Mouse (Mus musculus): Measurements from ENCODE around the gene Stap2. TPM values are rescaled to one million over a fixed set of nuclear protein-coding genes. Genes with fewer than 3 reads are reported as not detected.

Gene Stap2
- polyA plus RNA-seq, 1 experiment: 0.98 TPM

DNA sequence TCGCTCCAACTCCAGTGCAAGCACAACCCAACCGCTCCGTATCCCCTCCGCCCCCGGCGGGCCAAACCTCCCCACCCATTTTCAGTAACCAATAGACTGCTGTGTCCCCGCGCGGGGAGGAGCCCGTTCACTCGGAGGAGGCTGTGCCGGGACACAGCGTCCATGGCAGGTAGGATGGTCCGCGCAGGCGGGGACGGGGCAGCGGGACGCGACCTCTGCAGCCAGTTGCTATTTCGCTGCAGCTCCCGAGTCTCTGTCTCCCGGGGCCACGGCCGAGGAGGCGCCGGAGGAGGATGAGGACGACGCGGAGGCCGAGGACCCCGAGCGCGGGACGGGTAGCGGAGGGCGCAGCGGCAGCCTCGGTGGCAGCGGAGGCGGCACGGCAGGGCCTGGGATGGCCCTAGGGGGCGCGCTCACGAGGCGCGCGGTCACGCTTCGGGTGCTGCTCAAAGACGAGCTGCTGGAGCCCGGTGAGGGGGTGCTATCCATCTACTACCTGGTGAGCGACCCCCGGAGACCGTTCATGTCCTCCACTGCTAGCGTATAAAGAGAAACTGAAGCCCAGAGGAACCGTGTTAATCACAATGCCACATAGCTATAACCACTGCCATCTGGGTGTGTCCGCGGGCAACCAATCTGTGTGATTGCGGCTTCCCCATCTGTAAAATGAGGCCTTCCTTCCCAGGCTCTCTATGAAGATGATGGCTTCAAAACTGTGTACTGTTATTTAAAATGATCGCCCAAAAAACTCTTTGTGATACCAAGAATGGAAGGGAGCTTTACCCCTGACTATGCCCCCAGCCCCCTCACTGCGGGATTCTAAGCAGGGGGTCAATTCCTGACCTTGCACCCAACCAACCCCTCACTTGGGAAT lies 3.9 kb upstream of the Stap2 start:
- TF ChIP-seq POLR2A (IDR thresholded peaks at IDR 0.05; ENCODE audit: borderline replicate concordance, low read depth, low read length) (peak; percentile 76), CTCF (IDR thresholded peaks at IDR 0.05; ENCODE audit: low read depth, low read length) (no peak)
- Histone ChIP-seq H3K4me1 (ENCODE audit: control insufficient read depth, insufficient read depth, low read length) (peaks cover 7% of the 10 kb centered on the region), H3K4me3 (ENCODE audit: insufficient read depth, low read length) (peak overlapping the region; percentile 76), H3K27ac (ENCODE audit: insufficient read depth, low read depth, low read length) (peak overlapping the region; percentile 63)

DNA sequence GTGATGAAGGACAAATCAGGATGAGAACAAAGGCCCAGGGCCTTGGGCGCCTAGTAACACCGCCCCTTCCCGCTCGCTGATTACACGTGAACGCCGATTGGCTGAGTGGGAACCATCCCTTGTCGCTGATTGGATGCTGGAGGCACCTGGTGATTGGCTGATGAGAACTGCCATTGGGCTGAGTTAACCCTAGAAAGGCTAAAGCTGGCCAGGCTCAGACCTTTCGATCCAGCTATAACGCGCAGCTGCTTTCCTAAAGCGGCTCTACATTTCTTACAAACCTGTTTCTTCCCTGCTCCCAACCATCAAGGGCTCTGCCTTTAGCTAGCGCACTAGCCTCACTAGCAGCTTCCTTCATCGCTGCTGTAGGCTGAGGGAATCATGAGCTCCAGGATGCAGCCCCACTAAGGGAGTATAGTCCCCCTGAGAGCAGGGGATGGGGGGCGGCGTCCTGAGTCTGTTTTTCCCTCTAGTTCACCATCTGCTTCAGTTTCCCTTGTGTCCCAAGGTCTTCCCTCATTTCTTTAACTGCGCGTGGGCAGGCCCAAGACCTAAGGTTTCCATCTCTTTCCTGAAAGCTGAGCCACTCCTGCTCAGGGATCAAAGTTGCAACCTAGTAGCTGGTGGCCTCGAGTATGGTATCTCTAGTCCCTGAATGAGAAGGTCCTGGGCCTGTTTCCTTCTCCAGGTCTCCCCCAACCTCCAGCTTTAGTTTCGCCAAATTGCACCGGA lies 3.1 kb upstream of the Stap2 start:
- peak overlapping the region; percentile 76 for H3K4me3 ChIP-seq (ENCODE audit: insufficient read depth, low read length)
- H3K4me1 ChIP-seq (ENCODE audit: control insufficient read depth, insufficient read depth, low read length): peaks cover 7% of the 10 kb centered on the region
- peak overlapping the region; percentile 63 for H3K27ac ChIP-seq (ENCODE audit: insufficient read depth, low read depth, low read length)
- no peak for TF ChIP-seq POLR2A (IDR thresholded peaks at IDR 0.05; ENCODE audit: borderline replicate concordance, low read depth, low read length)
- 0 out of 2 replicates have a peak, but pooled peaks have one; percentile 14 for TF ChIP-seq CTCF (IDR thresholded peaks at IDR 0.05; ENCODE audit: low read depth, low read length)

DNA sequence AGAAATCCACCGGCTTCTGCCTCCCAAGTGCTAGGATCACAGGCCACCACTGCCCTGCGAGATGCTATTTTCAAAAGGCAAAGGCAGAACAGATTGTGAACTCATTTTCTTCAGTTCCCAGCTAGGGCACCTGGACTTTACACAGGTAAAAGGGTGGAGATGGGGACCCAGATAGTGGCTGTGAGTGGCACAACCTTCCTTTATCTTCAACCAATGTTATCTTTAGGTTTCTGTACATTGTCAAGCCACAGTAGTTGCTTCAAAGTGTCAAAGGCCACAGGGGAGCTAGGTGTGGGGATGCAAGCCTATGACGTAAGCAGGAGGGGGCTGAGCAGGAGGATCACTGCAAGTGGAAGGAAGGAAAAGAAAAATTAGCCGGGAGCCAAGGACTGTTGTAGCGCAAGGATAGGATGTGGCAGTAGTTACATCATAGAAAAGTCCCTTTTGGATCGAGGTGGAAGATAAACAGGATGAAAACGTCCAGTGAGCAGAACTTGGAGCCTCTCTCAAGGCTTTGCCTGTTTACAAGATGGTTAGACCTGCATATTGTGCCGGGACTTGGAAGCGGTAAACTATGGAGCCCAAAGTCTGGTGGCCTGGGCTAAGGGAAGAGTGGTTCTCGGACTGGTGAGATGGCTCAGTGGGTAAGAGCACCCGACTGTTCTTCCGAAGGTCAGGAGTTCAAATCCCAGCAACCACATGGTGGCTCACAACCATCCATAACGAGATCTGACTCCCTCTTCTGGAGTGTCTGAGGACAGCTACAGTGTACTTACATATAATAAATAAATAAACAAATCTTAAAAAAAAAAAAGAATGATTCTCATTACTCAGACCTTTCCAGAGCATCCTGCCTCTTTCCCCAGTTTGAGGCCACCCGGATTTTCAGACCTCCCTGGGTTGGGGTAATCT lies 2.3 kb upstream of the Stap2 start:
- peak overlapping the region; percentile 27 for H3K4me3 ChIP-seq (ENCODE audit: insufficient read depth, low read length)

DNA sequence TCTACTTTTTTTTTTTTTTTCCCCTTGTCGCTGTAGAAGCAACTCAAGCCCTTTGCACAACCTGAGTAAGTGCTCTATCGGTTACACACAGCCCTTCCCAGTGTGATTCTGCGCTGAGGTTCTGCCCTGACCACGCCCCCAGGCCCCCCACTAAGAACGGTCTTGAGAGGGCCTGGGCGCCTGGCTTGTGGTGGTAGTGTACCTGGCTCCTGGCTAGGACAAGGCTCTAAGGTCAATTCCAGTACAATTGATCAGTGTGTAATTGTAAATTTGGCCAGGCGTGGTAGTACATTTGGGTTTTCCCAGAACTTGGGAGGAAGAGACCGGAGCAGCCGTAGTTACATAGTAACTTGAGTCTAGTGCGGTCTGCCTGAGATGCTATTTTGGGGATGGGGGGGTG lies 1.6 kb upstream of the Stap2 start:
- peaks cover 7% of the 10 kb centered on the region for H3K4me1 ChIP-seq (ENCODE audit: control insufficient read depth, insufficient read depth, low read length)
- H3K27ac ChIP-seq (ENCODE audit: insufficient read depth, low read depth, low read length): no peak overlapping the region
- H3K4me3 ChIP-seq (ENCODE audit: insufficient read depth, low read length): no peak overlapping the region
- TF ChIP-seq POLR2A (IDR thresholded peaks at IDR 0.05; ENCODE audit: borderline replicate concordance, low read depth, low read length): no peak
- no peak for TF ChIP-seq CTCF (IDR thresholded peaks at IDR 0.05; ENCODE audit: low read depth, low read length)

More for the DNA sequence above, 2.3 kb upstream of the Stap2 start:
- TF ChIP-seq POLR2A (IDR thresholded peaks at IDR 0.05; ENCODE audit: borderline replicate concordance, low read depth, low read length): no peak
- TF ChIP-seq CTCF (IDR thresholded peaks at IDR 0.05; ENCODE audit: low read depth, low read length): no peak
- H3K27ac ChIP-seq (ENCODE audit: insufficient read depth, low read depth, low read length): peak overlapping the region; percentile 14; the same call in 1 of the 2 replicates
- peaks cover 7% of the 10 kb centered on the region for H3K4me1 ChIP-seq (ENCODE audit: control insufficient read depth, insufficient read depth, low read length)

DNA sequence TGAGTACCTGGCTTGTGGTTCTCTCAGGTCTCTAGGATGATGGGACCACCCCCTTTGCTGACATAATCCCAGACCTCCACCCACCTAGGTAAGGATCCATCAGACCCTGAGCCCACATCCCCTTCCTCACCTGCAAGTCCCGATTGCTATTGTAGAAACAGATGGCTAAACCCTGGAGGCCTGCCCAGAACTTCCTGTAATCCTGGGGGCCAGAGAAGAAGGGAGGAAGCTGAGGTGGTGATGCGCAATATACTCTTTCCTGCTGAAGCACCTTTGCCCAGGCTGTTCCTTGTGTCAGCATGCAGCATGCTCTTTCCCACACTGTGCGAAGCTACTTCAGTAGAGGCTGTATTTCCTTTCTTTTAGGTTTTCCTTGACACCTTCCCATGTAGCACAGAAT lies 2.4 kb downstream of the Stap2 start:
- H3K27ac ChIP-seq (ENCODE audit: insufficient read depth, low read depth, low read length): no peak overlapping the region
- TF ChIP-seq CTCF (IDR thresholded peaks at IDR 0.05; ENCODE audit: low read depth, low read length): no peak
- no peak for TF ChIP-seq POLR2A (IDR thresholded peaks at IDR 0.05; ENCODE audit: borderline replicate concordance, low read depth, low read length)
- H3K4me1 ChIP-seq (ENCODE audit: control insufficient read depth, insufficient read depth, low read length): peaks cover 5% of the 10 kb centered on the region
- no peak overlapping the region for H3K4me3 ChIP-seq (ENCODE audit: insufficient read depth, low read length)

DNA sequence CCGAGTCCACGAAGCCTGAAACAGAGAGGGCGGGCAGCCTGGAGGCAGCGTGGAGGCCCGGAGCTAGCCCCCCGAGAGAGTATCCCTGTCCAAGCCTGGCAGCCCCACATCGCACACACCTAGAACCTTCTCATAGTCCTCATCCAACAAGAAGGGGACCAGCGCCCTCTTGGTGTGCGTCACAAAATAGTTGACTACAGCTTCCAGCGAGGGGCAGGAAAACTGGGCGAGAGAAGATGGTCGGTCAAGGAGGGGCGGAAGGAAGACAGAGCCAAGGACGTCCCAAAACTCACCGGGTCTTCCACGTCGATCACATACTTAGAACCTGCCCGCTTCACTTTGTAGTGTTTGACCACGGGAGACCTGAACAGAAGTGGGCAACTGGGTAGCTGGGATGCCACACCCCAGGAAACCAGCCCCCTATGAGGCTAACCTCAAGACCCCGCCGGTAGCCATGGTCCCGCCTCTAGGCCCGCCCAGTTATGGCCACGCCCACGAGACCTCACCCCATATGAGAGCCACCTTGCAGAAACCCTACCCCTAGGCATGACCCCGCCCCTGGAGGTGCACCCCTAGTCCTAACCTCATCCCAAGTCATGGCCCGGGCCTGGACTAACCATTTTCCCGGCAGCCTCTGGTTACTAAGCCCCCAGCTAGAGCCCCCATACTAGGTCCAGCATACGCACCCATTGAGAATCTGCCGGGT lies 5.4 kb downstream of the Stap2 start:
- TF ChIP-seq CTCF (IDR thresholded peaks at IDR 0.05; ENCODE audit: low read depth, low read length): no peak
- Histone ChIP-seq H3K4me3 (ENCODE audit: insufficient read depth, low read length) (no peak overlapping the region), H3K4me1 (ENCODE audit: control insufficient read depth, insufficient read depth, low read length) (0 out of 2 replicates have a peak, but pooled peaks cover 2% of the 10 kb centered on the region), H3K27ac (ENCODE audit: insufficient read depth, low read depth, low read length) (no peak overlapping the region)

DNA sequence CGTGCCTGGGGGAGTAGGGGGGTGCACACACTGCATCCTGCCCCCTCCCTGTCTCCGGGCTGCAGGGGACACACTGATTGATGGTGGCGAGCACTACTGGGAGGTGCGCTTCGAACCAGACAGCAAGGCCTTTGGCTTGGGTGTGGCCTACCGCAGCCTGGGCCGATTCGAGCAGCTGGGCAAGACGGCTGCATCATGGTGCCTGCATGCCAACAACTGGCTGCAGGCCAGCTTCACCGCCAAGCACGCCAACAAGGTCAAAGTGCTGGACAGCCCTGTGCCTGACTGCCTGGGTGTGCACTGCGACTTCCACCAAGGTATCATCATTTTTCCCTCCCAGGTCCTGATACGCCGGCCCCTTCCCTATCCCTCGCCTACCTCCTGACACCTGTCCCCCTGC lies 9.4 kb downstream of the Stap2 start:
- Histone ChIP-seq H3K27ac (ENCODE audit: insufficient read depth, low read depth, low read length) (no peak overlapping the region), H3K4me3 (ENCODE audit: insufficient read depth, low read length) (no peak overlapping the region), H3K4me1 (ENCODE audit: control insufficient read depth, insufficient read depth, low read length) (no peaks in the 10 kb centered on the region)
- no peak for TF ChIP-seq CTCF (IDR thresholded peaks at IDR 0.05; ENCODE audit: low read depth, low read length)
- TF ChIP-seq POLR2A (IDR thresholded peaks at IDR 0.05; ENCODE audit: borderline replicate concordance, low read depth, low read length): no peak

DNA sequence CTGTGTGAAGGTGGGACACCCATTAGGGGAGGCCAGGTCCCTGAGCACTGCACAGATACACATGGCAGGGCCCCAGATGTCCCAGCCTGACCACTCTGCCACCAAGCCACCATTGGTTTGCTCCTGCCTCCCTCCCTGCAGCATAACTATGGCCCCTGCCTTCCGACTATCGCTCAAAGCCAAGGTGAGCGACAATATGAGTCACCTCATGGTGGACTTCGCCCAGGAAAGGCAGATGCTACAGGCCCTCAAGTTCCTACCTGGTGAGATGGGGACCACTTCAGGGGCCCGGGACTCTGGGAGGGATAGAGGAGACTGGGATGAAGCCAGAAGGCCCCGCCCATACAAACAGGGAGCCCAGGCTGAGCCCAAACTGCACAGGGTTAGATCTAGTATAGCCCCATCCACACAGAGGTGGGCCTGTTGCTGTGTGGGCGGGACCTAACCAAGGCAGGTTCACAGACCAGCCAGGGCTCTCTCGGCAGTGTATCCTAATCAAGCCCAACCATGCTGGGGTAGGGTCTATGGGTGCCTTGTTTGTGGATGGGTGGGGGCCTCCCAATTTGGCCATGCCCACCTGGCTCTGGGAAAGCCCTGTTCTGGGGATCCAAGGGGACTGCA lies 15.0 kb downstream of the Stap2 start:
- Histone ChIP-seq H3K4me3 (ENCODE audit: insufficient read depth, low read length) (no peak overlapping the region), H3K4me1 (ENCODE audit: control insufficient read depth, insufficient read depth, low read length) (no peaks in the 10 kb centered on the region), H3K27ac (ENCODE audit: insufficient read depth, low read depth, low read length) (no peak overlapping the region)
- TF ChIP-seq CTCF (IDR thresholded peaks at IDR 0.05; ENCODE audit: low read depth, low read length) (no peak), POLR2A (IDR thresholded peaks at IDR 0.05; ENCODE audit: borderline replicate concordance, low read depth, low read length) (no peak)

Measured in bone marrow macrophage, adult 2 months (primary cell).